Mouse (Mus musculus): ENCODE data around the gene Col6a4. TPM values are rescaled to one million over a fixed set of nuclear protein-coding genes. Genes with fewer than 3 reads are reported as not detected.

Gene Col6a4
- total RNA-seq, 1 experiment from 2014 or later = not detected

- no peak for ATAC-seq (replicated peaks; ENCODE audit: insufficient number of reproducible peaks, low FRiP score, low TSS enrichment, poor library complexity, severe bottlenecking)
These were observed 119.7 kb downstream of the Col6a4 start for GRCm38 (mm10) chr9:105976871-105977270.

- ATAC-seq (replicated peaks; ENCODE audit: insufficient number of reproducible peaks, low FRiP score, low TSS enrichment, poor library complexity, severe bottlenecking) = no peak
These were observed 120.3 kb downstream of the Col6a4 start for GRCm38 (mm10) chr9:105976314-105976713.

GRCm38 (mm10) chr9:105973736-105974135 lies 122.8 kb downstream of the Col6a4 start:
- ATAC-seq (replicated peaks; ENCODE audit: insufficient number of reproducible peaks, low FRiP score, low TSS enrichment, poor library complexity, severe bottlenecking) = no peak

GRCm38 (mm10) chr9:105972031-105972430 lies 124.6 kb downstream of the Col6a4 start:
- ATAC-seq (replicated peaks; ENCODE audit: insufficient number of reproducible peaks, low FRiP score, low TSS enrichment, poor library complexity, severe bottlenecking) = no peak

DNA sequence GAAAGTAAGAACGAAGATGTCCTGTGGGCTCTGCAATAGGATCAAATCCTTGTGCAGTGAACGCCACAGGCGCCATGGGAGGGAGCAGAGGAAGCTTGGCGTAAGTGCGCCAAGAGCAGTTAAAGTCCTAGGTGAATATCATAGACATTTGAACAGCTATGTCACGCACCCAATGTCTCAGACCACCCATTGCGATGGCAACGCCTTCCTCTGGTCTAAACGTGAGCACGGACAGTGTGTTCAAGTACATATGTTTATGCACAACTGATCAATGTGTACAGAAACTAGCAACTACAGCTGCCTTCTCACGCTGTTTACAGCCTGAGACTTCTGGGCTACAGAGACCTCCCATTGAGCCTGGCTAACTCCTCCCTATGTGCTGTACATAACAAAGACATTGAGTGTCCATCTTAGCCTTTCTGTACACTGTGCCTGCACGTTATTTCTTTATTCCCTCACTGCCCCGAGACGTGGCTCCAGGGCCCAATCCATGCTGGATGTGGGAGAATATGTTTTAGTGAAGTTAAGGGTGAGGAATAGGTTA lies 125.2 kb downstream of the Col6a4 start:
- no peak for ATAC-seq (replicated peaks; ENCODE audit: insufficient number of reproducible peaks, low FRiP score, low TSS enrichment, poor library complexity, severe bottlenecking)

- no peak for ATAC-seq (replicated peaks; ENCODE audit: insufficient number of reproducible peaks, low FRiP score, low TSS enrichment, poor library complexity, severe bottlenecking)
These were observed 125.7 kb downstream of the Col6a4 start for GRCm38 (mm10) chr9:105970901-105971300.

DNA sequence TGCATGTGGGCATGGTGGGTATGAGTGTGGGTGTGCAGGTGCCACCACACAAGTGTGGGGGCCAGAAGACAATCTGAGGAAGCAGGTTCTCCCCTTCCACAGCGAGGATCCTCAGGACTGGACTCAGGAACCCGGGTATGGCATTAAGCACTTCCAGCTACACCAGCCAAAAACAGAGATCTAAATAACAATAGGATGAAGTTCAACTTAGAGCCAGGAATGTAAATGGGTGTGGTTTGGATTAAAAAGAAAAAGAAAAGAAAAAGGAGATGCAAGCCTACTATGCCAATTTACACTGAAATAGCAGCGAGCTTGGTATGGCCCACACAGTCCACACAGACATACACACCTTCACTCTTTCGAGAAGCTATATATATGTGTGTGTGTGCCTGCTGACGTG lies 128.6 kb downstream of the Col6a4 start:
- no peak for ATAC-seq (replicated peaks; ENCODE audit: insufficient number of reproducible peaks, low FRiP score, low TSS enrichment, poor library complexity, severe bottlenecking)

- no peak for ATAC-seq (replicated peaks; ENCODE audit: insufficient number of reproducible peaks, low FRiP score, low TSS enrichment, poor library complexity, severe bottlenecking)
These were observed 136.1 kb downstream of the Col6a4 start, which contains the start of gene Col6a5 for GRCm38 (mm10) chr9:105960533-105960932. Col6a5 (minus strand) TSS chr9:105960643.

- ATAC-seq (replicated peaks; ENCODE audit: insufficient number of reproducible peaks, low FRiP score, low TSS enrichment, poor library complexity, severe bottlenecking) = no peak
These were observed 137.5 kb downstream of the Col6a4 start for GRCm38 (mm10) chr9:105959116-105959515.

GRCm38 (mm10) chr9:105949755-105950154 lies 146.8 kb downstream of the Col6a4 start:
- ATAC-seq (replicated peaks; ENCODE audit: insufficient number of reproducible peaks, low FRiP score, low TSS enrichment, poor library complexity, severe bottlenecking) = no peak

DNA sequence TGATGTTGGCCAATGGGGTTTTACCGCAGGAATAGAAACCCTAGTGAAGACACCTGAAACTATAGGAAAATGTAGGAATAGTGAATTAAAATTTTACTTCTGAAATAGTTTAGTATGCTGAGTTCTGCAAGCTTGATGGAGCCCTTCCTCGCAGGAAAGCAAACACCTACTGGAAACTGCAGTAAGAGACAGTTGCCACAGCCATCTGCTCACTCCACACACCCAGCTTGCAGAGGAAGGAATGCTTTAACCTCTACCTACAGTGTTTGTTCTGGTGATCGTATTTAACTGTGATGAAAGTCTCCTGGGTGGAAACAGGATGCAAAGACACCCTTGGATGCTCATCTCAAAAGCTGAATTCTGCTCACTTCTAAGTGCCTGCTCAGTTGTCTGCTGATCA lies 149.0 kb downstream of the Col6a4 start:
- no peak for ATAC-seq (replicated peaks; ENCODE audit: insufficient number of reproducible peaks, low FRiP score, low TSS enrichment, poor library complexity, severe bottlenecking)

Other genes with a start within 250 kb of the Col6a4 start
- gene Col6a5, start 136.1 kb downstream of the Col6a4 start, total RNA-seq (2017) = not detected in 3 replicates
- gene Glyctk, start 61.4 kb upstream of the Col6a4 start, total RNA-seq (2017) = 0.29 to 3.0 TPM (median 0.97 TPM) in 3 replicates
- gene Wdr82, start 74.1 kb upstream of the Col6a4 start, total RNA-seq (2017) = 75.8 to 89.5 TPM (median 88.3 TPM) in 3 replicates
- gene Ppm1m, start 103.0 kb upstream of the Col6a4 start, total RNA-seq (2017) = 30.2 to 33.6 TPM (median 31.1 TPM) in 3 replicates
- 50.2 to 87.3 TPM (median 73.1 TPM) in 3 replicates for gene Twf2, start 106.3 kb upstream of the Col6a4 start, total RNA-seq (2017)
- gene Tlr9, start 125.8 kb upstream of the Col6a4 start, total RNA-seq (2017) = 4.2 to 6.6 TPM (median 6.1 TPM) in 3 replicates
- gene Alas1, start 151.9 kb upstream of the Col6a4 start, total RNA-seq (2017) = 26.0 to 28.0 TPM (median 27.3 TPM) in 3 replicates
- gene Poc1a, start 184.3 kb upstream of the Col6a4 start, total RNA-seq (2017) = 0.38 to 2.4 TPM (median 0.85 TPM) in 3 replicates